Mouse (Mus musculus): ENCODE measurements around the gene Slc32a1.
A peak's percentile ranks its signal among the peaks of the same experiment; 100 is the strongest.

Slc32a1 gene

DNA sequence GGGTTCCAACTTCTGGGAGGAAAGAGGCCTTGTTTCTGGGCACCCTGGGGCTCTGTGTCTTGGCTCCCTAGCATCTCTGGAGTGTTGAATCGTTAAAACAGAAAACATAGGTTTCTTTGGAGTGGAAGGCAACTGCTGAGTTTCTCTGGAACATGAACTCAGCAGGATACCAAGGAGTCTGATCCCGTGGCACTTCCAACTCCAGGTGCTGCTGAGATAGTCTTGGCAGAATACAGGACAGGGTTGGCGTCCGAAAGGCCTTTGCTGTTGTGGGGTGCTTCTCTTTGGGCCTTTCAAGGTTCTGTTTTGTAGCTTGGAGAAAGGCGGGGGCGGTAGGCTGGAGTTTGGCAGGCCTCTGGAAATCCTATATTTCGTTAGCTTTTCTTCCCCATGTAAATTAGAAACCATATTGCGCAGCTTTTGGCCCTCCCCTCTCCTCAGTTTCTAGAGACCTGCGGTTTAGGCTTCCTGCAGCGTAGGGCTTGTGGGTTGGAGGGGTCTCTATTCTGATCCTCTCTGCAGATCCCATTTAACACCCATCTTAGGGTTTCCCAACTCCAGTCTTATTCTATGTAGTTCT is 2.2 kb downstream of the Slc32a1 start:
- no peak for DNase-seq (ENCODE audit: low spot score in 2 of 2)

DNA sequence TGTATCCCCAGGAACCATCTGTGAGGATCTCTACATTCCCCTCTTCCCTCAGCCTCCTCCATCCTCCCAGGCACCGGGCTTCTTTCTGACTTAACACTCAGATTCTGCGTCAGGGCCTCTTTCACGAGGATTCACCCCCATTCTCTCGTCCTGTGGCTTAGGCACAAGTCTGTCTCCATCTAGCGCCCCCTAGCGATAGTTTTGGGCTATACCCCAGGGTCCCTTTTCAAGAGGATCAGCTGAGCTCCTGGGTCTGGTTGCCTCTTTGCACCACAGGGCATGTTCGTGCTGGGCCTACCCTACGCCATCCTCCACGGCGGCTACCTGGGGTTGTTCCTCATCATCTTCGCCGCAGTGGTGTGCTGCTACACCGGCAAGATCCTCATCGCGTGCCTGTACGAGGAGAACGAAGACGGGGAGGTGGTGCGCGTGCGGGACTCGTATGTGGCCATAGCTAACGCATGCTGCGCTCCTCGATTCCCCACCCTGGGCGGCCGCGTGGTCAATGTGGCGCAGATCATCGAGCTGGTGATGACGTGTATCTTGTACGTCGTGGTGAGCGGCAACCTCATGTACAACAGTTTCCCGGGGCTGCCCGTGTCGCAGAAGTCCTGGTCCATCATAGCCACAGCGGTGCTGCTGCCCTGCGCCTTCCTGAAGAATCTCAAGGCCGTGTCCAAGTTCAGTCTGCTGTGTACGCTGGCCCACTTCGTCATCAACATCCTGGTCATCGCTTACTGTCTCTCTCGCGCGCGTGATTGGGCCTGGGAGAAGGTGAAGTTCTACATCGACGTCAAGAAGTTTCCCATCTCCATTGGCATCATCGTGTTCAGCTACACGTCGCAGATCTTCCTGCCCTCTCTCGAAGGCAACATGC is 3.2 kb downstream of the Slc32a1 start:
- peak; percentile 57 to 77 for DNase-seq (ENCODE audit: low spot score in 2 of 2)

DNA sequence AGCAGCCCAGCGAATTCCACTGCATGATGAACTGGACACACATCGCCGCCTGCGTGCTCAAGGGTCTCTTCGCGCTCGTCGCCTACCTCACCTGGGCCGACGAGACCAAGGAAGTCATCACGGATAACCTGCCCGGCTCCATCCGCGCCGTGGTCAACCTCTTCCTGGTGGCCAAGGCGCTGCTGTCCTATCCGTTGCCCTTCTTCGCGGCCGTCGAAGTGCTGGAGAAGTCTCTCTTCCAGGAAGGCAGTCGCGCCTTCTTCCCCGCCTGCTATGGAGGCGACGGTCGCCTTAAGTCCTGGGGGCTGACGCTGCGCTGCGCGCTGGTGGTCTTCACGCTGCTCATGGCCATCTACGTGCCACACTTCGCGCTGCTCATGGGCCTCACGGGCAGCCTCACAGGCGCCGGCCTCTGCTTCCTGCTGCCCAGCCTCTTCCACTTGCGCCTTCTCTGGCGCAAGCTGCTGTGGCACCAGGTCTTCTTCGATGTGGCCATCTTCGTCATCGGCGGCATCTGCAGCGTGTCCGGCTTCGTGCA is 3.9 kb downstream of the Slc32a1 start:
- DNase-seq (ENCODE audit: low spot score in 2 of 2): no peak

DNA sequence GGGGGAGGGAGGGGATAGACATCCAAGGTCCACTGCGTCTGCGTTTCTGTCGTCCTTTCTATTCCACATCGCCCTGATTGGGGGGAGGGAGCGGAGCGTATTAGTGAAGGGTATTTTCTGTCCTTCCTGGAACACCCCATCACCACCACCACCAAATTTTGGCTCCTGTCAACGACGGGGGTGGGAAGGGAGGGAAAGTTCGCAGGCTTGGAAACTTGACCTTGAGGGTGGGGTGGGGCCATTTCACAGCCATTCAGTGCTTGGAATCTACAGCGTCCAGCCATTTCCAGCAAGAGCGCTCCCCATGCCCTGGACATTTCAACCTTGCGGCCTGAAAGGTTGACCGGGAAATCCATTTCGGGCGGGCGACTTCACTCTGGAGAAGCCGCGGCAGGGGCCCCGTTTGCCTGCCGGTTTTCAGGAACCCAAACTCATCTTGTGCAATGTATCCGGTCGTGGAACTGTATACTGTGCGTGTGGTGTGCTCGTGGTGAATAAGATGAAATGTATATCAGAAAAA is 4.7 kb downstream of the Slc32a1 start:
- no peak for DNase-seq (ENCODE audit: low spot score in 2 of 2)

DNA sequence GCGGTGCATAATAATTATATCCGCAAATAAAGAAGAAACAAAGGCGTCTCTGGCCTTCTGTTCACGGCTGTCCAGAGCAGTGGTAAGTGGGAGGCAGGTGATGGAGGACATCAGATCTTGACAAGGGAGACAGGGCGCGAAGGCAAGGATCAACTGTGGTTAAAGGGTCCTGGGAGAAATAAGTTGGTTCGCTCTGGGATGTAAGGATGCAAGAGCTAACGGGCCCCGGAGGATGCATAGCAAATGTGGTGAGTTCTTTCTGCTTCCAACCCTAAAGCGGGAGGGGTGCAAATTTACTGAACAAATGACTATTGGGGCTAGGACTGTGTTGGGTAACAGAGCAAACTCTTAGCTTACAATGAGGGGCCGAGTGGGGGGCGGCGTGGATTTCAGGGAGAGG is 5.1 kb downstream of the Slc32a1 start:
- DNase-seq (ENCODE audit: low spot score in 2 of 2): no peak

DNA sequence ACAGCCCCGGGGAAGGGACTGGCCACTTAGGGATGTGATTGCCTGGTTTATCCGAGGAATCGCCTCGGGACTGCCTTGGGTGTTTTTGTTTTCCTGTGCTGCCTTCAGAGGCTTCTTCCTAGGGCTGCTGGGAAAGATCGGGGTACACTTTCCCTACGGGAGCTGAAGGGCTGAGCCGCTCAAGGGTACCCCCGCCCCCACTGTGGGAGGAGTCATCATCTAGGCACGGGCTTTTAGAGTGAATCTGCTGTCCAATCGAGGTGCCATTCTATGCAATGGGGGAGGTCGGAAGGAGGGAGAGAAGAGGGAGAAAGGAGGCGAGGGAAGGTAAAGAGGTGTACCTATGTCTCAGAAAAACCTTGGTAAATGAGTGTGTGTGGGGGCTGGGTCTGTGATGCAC is 5.7 kb downstream of the Slc32a1 start:
- no peak for DNase-seq (ENCODE audit: low spot score in 2 of 2)

DNA sequence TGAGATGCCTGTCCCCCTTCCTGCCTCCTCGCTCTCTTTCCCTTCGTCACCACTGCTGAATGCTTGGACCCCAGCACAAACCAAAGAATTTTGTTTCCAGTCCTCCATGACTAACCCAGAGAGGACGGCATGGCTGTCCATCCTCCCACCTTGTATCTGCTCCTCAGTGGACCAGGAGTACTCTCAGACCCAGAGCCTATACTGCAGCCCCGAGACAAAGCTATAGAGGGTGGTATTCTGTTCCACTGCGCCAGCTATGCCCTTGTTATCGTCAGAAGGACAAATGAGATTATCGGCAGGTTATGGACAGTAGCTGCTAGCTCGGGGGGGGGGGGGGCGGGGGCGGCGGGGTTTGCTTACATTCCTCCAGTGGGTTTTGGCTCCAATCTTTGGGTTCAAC is 6.2 kb downstream of the Slc32a1 start:
- no peak for DNase-seq (ENCODE audit: low spot score in 2 of 2)

DNA sequence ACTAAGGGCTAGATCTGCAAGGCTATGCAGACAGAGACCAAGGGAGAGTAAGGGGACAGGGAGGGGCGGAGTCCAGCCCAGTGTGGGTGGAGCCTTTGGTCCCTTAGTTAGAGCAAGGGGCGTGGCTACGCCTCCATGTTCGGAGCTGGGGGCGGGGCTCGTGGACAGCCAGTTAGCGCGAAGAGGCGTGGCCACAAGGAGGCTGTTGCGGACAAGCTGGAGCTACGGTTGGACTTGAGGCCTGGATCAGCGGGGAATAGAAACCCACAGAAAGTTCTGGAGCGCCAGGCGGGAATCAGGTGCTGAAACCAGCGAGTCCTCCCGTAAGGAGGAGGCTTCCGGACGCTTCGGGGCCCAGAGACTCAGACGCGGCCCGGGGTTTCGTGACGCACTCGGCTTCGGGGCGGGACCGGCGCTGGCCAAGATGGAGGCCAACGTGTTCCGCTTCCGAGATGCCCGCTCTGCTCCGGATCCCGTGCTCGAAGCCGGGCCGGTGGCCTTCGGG is 14.2 kb downstream of the Slc32a1 start, which contains the start of gene Actr5:
TSS of gene Actr5 (plus strand) at position 171 of the 505 bp plus-strand sequence.
- DNase-seq (ENCODE audit: low spot score in 2 of 2): peak; percentile 90 to 92

DNA sequence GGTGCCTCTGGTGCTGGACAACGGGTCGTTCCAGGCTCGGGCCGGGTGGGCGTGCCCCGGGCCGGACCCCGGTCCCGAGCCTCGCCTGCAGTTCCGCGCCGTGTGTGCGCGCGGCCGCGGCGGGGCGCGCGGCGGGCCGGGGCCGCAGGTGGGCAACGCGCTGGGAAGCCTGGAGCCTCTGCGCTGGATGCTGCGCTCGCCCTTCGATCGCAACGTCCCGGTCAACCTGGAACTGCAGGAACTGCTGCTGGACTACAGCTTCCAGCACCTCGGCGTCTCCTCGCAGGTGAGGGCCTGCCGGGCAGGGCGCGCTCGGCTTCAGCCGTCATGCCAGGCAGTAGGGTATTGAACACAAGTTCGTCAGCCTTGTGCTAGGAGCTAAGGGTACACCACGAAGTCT is 14.7 kb downstream of the Slc32a1 start:
- DNase-seq (ENCODE audit: low spot score in 2 of 2): no peak

DNA sequence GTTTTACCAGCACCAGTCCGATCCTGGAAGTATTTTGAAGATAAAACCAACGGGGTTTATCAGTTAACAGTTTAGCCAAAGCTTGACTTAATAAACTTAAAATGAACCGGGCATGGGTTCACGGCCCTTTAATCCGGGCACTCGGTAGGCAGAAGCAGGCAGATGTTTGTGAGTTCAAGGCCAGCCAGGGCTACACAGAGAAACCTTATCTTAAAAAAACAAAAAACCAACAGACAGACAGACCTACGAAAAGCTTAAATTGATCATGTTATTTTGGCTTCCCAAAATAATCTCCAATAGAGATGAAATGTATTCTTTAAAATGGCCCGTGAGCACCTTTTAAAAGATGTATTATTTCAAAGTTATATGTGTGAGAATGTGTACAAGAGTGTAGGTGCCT is 15.1 kb downstream of the Slc32a1 start:
- DNase-seq (ENCODE audit: low spot score in 2 of 2): no peak

DNA sequence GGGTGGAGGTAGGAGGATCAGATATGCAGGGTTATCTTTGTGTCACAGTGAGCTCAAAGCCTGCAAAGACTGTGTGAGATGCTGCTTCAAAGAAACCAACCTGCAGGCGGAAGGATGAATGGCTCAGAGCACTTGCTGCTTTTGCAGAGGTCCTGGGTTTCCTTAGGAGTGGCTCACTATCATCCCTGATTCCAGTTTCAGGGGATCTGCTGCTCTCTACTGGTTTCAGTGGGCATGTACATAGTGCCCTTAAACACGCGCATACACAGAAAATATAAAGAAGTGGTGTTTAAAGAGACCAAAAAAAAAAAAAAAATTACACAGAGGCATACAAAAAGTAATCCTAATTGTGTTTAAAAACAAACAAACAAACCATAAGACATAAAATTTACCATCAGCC is 18.3 kb downstream of the Slc32a1 start:
- no peak for DNase-seq (ENCODE audit: low spot score in 2 of 2)

DNA sequence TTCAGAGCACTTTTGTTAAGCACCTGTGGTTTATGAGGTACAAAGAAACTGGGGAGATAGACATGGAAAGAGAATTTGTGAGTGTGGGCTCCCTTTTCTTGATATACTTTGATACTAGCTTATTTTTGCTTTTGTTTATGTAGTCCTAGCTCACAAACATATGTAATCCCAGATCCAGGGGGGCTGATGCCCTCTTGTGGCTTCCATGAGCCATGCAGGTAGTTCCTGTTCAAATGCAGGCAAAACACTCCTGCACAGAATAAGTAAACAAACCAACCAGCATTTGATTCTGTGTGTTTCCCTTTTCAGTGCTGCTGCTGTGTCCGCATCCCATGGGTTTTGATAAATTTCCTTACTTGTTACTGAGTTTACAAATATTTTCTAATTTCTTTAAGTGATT is 18.8 kb downstream of the Slc32a1 start:
- no peak for DNase-seq (ENCODE audit: low spot score in 2 of 2)

DNA sequence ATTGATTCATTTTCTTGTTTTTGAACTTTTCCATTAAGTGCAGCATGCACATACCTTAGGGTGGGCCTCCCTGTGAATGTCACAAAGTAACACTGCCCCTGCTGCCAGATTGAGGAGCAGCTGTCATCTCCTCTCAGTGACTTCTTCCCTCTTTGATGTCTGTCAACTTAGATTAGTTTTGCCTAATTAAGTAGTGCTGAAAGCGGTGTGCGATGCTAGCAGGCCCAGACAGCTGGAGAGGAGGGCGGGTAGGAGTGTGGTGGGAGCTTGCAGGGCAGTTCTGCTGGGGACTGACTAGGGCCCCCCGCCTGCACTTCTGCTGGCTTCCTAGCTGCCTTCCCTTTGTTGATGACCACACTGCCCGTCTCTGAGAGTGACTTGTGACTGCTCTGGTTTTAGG is 21.3 kb downstream of the Slc32a1 start:
- no peak for DNase-seq (ENCODE audit: low spot score in 2 of 2)

DNA sequence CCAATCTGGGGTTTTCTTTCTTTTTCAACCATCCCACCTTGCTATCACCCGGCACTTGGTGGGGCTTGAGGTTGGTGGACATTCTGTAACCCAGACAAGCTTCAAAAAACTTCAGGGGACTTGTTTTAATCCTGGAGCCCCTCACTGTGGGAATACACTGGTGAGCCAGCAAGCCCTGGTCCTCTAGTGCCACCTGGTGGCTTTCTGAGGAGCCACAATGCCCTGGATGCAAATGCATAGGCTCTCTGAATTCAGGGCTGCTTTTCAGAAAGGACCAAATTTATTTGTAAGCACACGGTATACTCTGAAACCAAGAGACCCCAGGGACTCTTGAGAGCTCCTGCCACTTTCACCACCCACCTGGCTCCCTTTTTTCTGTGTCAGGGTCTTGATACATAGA is 31.3 kb downstream of the Slc32a1 start:
- DNase-seq (ENCODE audit: low spot score in 2 of 2): peak; percentile 38 to 58

DNA sequence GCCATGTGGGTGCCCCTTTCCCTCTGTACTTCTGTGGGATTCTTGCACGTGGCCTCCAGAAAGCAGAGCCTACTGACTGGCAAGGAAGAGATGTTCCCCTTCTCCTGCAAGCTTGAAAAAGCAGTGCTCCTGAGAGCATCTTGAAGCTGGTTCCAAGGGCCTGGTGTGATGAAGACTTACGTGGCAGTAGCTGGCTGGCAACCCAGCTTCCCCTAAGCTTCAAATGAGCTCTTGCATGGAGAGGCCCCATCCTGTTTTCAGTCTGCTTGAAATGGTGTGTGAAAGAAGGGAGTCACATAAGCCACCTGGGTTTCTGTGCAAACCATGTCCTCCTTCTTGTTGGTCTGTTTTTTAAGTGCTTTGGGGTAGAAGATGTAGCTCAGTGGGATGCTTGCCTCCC is 32.0 kb downstream of the Slc32a1 start:
- no peak for DNase-seq (ENCODE audit: low spot score in 2 of 2)

DNA sequence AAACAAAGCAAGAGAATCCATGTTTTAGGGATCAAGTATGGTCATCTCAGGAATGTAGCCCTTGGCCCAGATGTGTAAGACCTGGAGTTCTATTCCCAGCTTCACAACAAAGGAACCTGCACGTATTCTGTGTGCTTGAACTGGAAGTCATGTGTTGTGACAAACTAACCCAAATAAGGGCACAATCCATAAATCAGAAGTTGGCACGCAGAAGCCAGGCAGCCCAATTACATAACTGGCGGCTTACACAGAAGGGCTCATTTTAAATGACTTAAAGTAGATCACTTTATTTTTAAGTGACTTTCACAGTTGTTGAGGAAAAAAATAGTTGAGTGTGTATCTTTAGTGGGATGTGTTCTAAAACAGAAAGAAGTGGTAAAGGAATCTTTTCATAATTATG is 33.2 kb downstream of the Slc32a1 start:
- no peak for DNase-seq (ENCODE audit: low spot score in 2 of 2)

DNA sequence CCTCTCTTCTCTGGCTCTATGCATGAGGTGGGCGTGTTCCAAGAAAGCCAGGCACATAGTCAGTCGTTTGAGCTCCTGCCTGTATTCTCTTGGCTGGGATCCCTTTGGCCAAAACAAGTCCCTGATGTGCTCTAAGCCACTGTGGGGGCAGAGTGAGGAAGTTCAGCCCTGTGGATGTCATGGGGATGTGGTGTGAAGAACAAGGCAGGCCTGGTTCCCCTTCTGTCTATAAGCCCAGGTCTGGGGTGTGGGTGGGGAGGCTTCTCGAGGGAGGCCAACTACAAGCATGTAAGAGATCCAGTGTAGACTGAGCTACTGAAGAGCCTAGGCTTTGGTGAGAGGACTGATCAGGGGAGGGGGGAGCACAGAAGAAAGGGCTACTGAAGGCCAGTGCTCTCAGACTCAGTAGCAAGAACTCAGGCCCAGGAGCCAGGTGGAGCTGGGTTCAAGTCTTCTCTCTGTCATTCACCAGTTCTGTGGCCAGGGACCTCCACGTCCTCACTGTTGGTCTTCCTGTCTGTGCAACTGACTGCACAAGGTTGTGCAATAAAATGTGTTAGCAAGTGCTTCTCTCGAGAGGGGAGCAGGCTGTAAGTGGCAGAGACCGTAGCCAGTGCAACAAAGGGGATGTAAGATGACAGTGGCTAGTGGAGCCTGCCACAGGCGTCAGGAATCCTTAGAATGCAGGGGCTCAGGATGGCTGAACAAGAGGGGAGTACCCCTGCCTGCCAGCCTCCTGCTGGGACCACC is 40.8 kb downstream of the Slc32a1 start:
- no peak for DNase-seq (ENCODE audit: low spot score in 2 of 2)

DNA sequence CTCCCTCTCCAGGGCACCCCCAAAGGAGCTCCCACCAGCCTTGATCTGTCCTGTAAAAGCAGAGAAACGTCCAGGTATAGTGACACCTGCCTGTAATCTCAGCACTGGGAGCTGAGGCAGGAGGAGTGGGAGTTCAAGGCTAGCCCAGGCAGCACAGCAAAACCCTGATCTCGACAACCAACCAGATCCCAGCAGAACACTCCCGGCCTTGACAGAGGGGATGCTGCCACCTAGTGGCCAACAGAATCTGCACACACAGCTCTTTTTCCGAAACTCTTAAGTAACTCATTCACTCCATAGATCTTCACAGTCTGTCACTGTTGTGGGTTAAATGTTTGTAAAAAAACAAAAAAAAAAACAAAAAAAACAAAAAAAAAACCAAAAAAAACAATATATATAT is 42.4 kb downstream of the Slc32a1 start:
- peak; percentile 53 to 77 for DNase-seq (ENCODE audit: low spot score in 2 of 2)

DNA sequence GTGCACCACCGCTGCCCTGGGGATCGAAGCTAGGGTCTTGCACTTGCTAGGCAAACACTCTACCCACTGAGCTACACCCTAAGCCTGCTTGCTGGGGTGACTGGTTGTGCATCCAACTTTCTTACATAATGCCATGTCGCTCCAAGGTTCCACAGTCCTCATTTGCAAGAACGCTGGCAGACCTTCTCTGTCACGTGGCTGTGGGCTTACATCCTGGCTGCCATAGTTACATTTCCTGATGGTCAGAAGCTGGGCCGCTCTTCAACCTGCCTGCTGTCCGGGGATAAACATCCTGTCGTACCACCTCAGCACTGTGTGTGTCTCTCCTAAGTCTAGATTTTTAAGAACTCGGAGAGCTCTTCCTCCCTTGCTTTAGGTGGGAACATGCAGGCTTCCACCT is 44.1 kb downstream of the Slc32a1 start:
- DNase-seq (ENCODE audit: low spot score in 2 of 2): peak; percentile 12 to 30

DNA sequence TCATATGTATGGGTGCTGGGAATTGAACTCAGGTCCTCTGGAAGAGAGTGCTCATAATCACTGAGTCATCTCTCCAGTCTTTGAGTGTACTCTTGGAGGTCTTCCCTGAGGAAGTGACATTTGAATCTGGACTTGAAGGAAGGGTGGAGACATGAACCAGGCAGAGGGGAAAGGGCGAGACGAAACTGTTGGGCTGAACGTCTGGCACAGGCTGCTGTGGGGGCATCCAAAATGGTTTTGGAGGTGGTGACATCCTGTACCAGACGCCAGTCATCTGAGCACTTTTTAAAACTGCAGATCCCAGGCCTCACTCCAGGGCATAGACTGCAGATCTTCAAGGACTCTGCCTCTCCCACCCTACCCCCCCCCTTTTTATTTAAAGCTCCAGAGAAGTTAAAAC is 45.2 kb downstream of the Slc32a1 start:
- no peak for DNase-seq (ENCODE audit: low spot score in 2 of 2)

DNA sequence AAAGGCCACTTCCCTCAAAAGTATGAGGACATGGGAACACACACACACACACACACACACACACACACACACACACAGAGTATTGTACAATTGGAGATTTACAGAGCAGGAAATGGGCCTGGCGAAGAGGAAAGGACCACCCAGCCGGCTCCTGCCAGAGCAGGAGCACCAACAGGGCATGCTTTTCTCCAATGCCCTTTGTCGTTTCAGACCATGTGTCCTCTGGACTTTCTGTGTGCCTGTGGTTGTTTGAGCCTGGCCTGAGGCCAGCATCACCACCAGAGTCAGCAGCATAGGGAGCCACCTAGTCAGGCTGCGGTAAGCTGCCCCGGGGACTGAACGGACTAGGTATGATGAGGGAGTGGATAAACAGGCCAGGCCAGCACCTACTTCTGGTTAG is 48.3 kb downstream of the Slc32a1 start:
- DNase-seq (ENCODE audit: low spot score in 2 of 2): peak; percentile 53 to 62

DNA sequence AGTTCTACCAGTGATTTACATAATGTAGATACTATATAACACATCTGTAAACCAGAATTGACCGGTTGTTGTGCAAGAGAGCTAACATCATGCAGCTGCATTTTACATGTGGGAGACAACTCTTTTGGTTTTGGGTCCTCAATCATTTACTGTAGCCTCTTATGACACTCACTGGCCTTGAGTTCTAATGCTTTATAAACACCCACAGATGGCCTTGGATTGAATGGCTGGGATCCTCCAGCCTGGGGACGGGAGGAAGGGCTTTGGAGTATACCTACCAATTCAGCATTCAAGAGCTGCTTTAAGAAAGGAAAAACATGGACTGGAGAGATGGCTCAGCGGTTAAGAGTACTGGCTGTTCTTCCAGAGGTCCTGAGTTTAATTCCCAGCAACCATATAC is 48.8 kb downstream of the Slc32a1 start:
- DNase-seq (ENCODE audit: low spot score in 2 of 2): no peak

Measured in natural killer cell, adult 2 months (primary cell).